Mouse (Mus musculus) hindbrain, postnatal 0 days (tissue): ENCODE measurements around the gene Sesn3. TPM values are rescaled to one million over a fixed set of nuclear protein-coding genes. Genes with fewer than 3 reads are reported as not detected.
A peak's percentile ranks its signal among the peaks of the same experiment; 100 is the strongest.

ENCODE experiments used
- ATAC-seq: fragments of 200-750 bp; cut with Nextera tagmentation; 2 replicates; pipeline ENCODE4 v1.8.0; 2017; ENCODE audit warnings: mild to moderate bottlenecking, moderate TSS enrichment, moderate library complexity
- DNase-seq: peaks from one replicate; pipeline ENCODE4 v3.0.0-alpha.2; 2015; ENCODE audit warnings: low spot score
- H3K27ac ChIP-seq: fragments of 300-500 bp; sonication (generic); 2 replicates; pipeline ENCODE4 v1.5.1; 2014; ENCODE audit warnings: mild to moderate bottlenecking
- H3K27me3 ChIP-seq: fragments of 300-500 bp; sonication (generic); 2 replicates; pipeline ENCODE4 v1.6.1; 2014; ENCODE audit warnings: low read length, mixed read lengths; ENCODE audit not compliant: insufficient read depth
- H3K36me3 ChIP-seq: fragments of 300-500 bp; sonication (generic); 2 replicates; pipeline ENCODE4 v1.6.1; 2014; ENCODE audit warnings: low read length, mixed read lengths; ENCODE audit not compliant: insufficient read depth
- H3K4me1 ChIP-seq: fragments of 300-500 bp; sonication (generic); 2 replicates; pipeline ENCODE4 v1.6.1; 2014; ENCODE audit warnings: antibody characterized with exemption, low read length, mixed read lengths; ENCODE audit not compliant: insufficient read depth
- H3K4me2 ChIP-seq: fragments of 300-500 bp; sonication (generic); 2 replicates; pipeline ENCODE4 v1.6.1; 2014; ENCODE audit warnings: low read depth, mild to moderate bottlenecking, low read length, moderate library complexity, mixed read lengths
- H3K4me3 ChIP-seq: fragments of 300-500 bp; sonication (generic); 2 replicates; pipeline ENCODE4 v1.5.1; 2014; ENCODE audit warnings: low read length
- H3K9ac ChIP-seq: fragments of 300-500 bp; sonication (generic); replicated peaks from 2 replicates; pipeline ENCODE4 v1.6.1; 2014; ENCODE audit warnings: mild to moderate bottlenecking, low read length, moderate library complexity, mixed read lengths
- H3K9me3 ChIP-seq: fragments of 300-500 bp; sonication (generic); 2 replicates; pipeline ENCODE4 v1.6.1; 2016; ENCODE audit warnings: low read length, mixed read lengths
- CTCF ChIP-seq: IDR thresholded peaks from 2 replicates; pipeline ENCODE4 v1.5.1; 2016; ENCODE audit warnings: antibody characterized with exemption, control low read depth, low read depth
- WGBS: fragments of 180-500 bp; shearing (Covaris S2); extraction: QIAGEN DNeasy Blood & Tissue Kit; methylation state at CpG from one replicate; pipeline ENCODE4 v1.1.7; 2014; 5-methylcytosine and 5-hydroxymethylcytosine counted together
- polyA plus RNA-seq: library from polyadenylated mRNA; unstranded; fragments of >200 nt; fragmentation: Nextera tagmentation; extraction: Ambion mirVana; gene quantifications from 2 replicates; pipeline ENCODE4 v1.2.1, GENCODE M21; 2015
- total RNA-seq: library from RNA; depleted of rRNA; stranded (reverse); fragments of >200 nt; gene quantifications from 2 replicates; pipeline ENCODE4 v1.2.3, GENCODE M21; 2014; rRNA removed

The Sesn3 gene
- total and polyA plus RNA-seq, 2 experiments from 2014 or later, result 24.0 to 49.3 TPM

- 27% methylated on average over 8 of the region's 8 CpGs for whole genome bisulfite sequencing
- no peak for ATAC-seq
Measured at GRCm38 (mm10) chr9:14379769-14380385, 105.0 kb downstream of the Sesn3 start.

GRCm38 (mm10) chr9:14380386-14381285 is 105.8 kb downstream of the Sesn3 start:
- peaks cover 11% of the 10 kb centered on the region for H3K4me1 ChIP-seq
- H3K4me2 ChIP-seq, result peak overlapping the region; percentile 90
- peak; percentile 84 for DNase-seq
- no peaks in the 10 kb centered on the region for H3K27me3 ChIP-seq
- peak overlapping the region; percentile 86 for H3K9ac ChIP-seq
- no peaks in the 10 kb centered on the region for H3K36me3 ChIP-seq
- 1% methylated on average over 74 of the region's 76 CpGs for WGBS
- ATAC-seq, result peak; percentile 94
- no peaks in the 10 kb centered on the region for H3K9me3 ChIP-seq
- H3K27ac ChIP-seq, result peak overlapping the region; percentile 90
- no peak; the same call in 1 of the 2 replicates for TF ChIP-seq CTCF
- H3K4me3 ChIP-seq, result peak overlapping the region; percentile 72

More at GRCm38 (mm10) chr9:14379769-14380385, 105.0 kb downstream of the Sesn3 start:
- Histone ChIP-seq H3K36me3 (no peaks in the 10 kb centered on the region), H3K27me3 (no peaks in the 10 kb centered on the region), H3K4me1 (peaks cover 11% of the 10 kb centered on the region), H3K27ac (peak overlapping the region; percentile 90), H3K9me3 (no peaks in the 10 kb centered on the region), H3K4me2 (peak overlapping the region; percentile 90), H3K9ac (peak overlapping the region; percentile 86), H3K4me3 (peak overlapping the region; percentile 72)
- DNase-seq, result no peak
- TF ChIP-seq CTCF, result no peak

GRCm38 (mm10) chr9:14381353-14382055 is 106.6 kb downstream of the Sesn3 start, which contains the start of gene Endod1:
Endod1 (minus strand) TSS chr9:14381507.
- Histone ChIP-seq H3K4me3 (peak within 1 kb of the TSS; percentile 72), H3K9me3 (no peaks in the 10 kb centered on the region), H3K36me3 (no peaks in the 10 kb centered on the region), H3K4me2 (peak within 1 kb of the TSS; percentile 90), H3K9ac (peak within 1 kb of the TSS; percentile 86), H3K27me3 (no peaks in the 10 kb centered on the region), H3K27ac (peak within 1 kb of the TSS; percentile 90), H3K4me1 (peaks cover 11% of the 10 kb centered on the region)
- TF ChIP-seq CTCF, result no peak
- DNase-seq (peak; percentile 48), ATAC-seq (peak; percentile 56)
- 2% methylated on average over 8 of the region's 8 CpGs for WGBS

- Histone ChIP-seq H3K4me3 (no peak overlapping the region), H3K9me3 (no peaks in the 10 kb centered on the region), H3K4me2 (peak overlapping the region; percentile 90), H3K27ac (no peak overlapping the region), H3K27me3 (no peaks in the 10 kb centered on the region), H3K9ac (no peak overlapping the region), H3K4me1 (peaks cover 11% of the 10 kb centered on the region), H3K36me3 (no peaks in the 10 kb centered on the region)
- ATAC-seq (no peak), DNase-seq (no peak)
- WGBS, result 78% methylated on average over 5 of the region's 5 CpGs
- no peak for TF ChIP-seq CTCF
Measured at GRCm38 (mm10) chr9:14382256-14382791, 107.5 kb downstream of the Sesn3 start.

Other genes starting within 250 kb of the Sesn3 start
- gene Endod1, start 106.4 kb downstream of the Sesn3 start, total RNA-seq, result 85.8 and 94.7 TPM in 2 replicates
- gene Endod1, start 106.4 kb downstream of the Sesn3 start, polyA plus RNA-seq, result 40.1 and 41.1 TPM in 2 replicates
- gene Kdm4d, start 225.4 kb downstream of the Sesn3 start, total RNA-seq, result 2.1 and 2.6 TPM in 2 replicates
- gene Kdm4d, start 225.4 kb downstream of the Sesn3 start, polyA plus RNA-seq, result 2.0 TPM in 2 replicates
- gene Cwc15, start 225.6 kb downstream of the Sesn3 start, total RNA-seq, result 24.4 and 36.8 TPM in 2 replicates
- gene Cwc15, start 225.6 kb downstream of the Sesn3 start, polyA plus RNA-seq, result 139 and 151 TPM in 2 replicates